Mouse (Mus musculus) intestine, embryonic 16.5 days (tissue): ENCODE measurements around the gene Nup98. TPM values are rescaled to one million over a fixed set of nuclear protein-coding genes. Genes with fewer than 3 reads are reported as not detected.

Source experiments
- ATAC-seq: fragments of 200-750 bp; cut with Nextera tagmentation; 2 replicates; pipeline ENCODE4 v1.8.0; 2017; ENCODE audit warnings: moderate TSS enrichment, moderate library complexity
- H3K27ac ChIP-seq: fragments of 300-500 bp; sonication (generic); 2 replicates; pipeline ENCODE4 v1.5.1; 2014; ENCODE audit warnings: mild to moderate bottlenecking, low read length
- H3K27me3 ChIP-seq: fragments of 300-500 bp; sonication (generic); replicated peaks from 2 replicates; pipeline ENCODE4 v1.6.1; 2014; ENCODE audit warnings: low read length, control low read depth, mixed read lengths; ENCODE audit not compliant: control insufficient read depth, insufficient read depth
- H3K36me3 ChIP-seq: fragments of 300-500 bp; sonication (generic); 2 replicates; pipeline ENCODE4 v1.6.1; 2014; ENCODE audit warnings: low read length, control low read depth; ENCODE audit not compliant: control insufficient read depth, insufficient read depth
- H3K4me1 ChIP-seq: fragments of 300-500 bp; sonication (generic); 2 replicates; pipeline ENCODE4 v1.6.1; 2014; ENCODE audit warnings: low read length, control low read depth, mixed read lengths; ENCODE audit not compliant: control insufficient read depth, insufficient read depth
- H3K4me2 ChIP-seq: fragments of 300-500 bp; sonication (generic); 2 replicates; pipeline ENCODE4 v1.6.1; 2014; ENCODE audit warnings: low read depth, low read length, control low read depth
- H3K4me3 ChIP-seq: fragments of 300-500 bp; sonication (generic); 2 replicates; pipeline ENCODE4 v1.5.1; 2014; ENCODE audit warnings: mild to moderate bottlenecking, low read length
- H3K9ac ChIP-seq: fragments of 300-500 bp; sonication (generic); 2 replicates; pipeline ENCODE4 v1.6.1; 2014; ENCODE audit warnings: low read depth, low read length
- H3K9me3 ChIP-seq: fragments of 300-500 bp; sonication (generic); 2 replicates; pipeline ENCODE4 v1.6.1; 2016; ENCODE audit warnings: low read length, control low read depth; ENCODE audit not compliant: control insufficient read depth
- WGBS: fragments of 180-500 bp; shearing (Covaris S2); extraction: QIAGEN DNeasy Blood & Tissue Kit; methylation state at CpG from one replicate; pipeline ENCODE4 v1.1.7; 2014; 5-methylcytosine and 5-hydroxymethylcytosine counted together
- polyA plus RNA-seq: library from polyadenylated mRNA; unstranded; fragments of >200 nt; fragmentation: Nextera tagmentation; extraction: Ambion mirVana; gene quantifications from 2 replicates; pipeline ENCODE4 v1.2.1, GENCODE M21; 2015

Nup98 gene
- polyA plus RNA-seq, 1 experiment from 2014 or later, result 27.9 TPM

DNA sequence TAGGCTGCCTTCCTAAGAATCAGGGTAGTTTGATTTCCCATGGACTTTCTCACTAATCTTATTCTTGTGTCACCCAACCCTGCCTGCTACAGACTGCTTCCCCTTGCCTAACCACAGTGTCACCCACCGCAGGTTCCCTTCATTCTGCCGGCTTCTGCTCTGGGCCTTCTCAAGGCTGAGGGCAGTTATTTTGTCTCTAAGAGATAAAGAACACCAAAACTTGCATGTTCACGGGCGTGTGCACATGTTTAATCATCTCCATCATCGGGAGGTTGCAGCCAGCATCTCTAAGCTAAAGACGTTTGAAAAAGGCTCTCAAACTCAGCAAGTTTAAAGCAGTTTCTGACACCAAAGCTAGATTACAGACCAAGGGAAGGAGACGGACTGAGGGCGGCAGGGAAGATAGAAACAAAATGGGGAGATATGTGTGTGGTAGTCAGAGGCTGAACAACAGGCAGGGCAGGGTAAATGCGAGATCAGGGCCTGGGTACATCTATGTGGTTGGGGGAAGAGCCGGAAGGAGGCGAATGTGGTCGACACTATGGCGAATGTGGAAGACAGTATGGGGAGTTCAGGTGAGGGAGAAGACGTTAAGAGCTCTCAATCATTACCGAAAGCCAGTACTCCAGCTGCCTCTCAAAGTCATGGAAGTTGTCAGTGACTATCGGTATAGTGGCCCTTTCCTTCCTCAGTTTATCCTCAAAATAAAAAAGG lies 38.9 kb upstream of the Nup98 start:
- H3K27ac ChIP-seq, result peak overlapping the region; percentile 100
- ATAC-seq, result no peak
- H3K4me2 ChIP-seq, result peak overlapping the region; percentile 84
- H3K27me3 ChIP-seq, result no peaks in the 10 kb centered on the region
- H3K9me3 ChIP-seq, result no peaks in the 10 kb centered on the region
- peak overlapping the region; percentile 86 for H3K4me3 ChIP-seq
- WGBS, result 14% methylated on average over 16 of the region's 16 CpGs
- H3K36me3 ChIP-seq, result no peaks in the 10 kb centered on the region
- H3K9ac ChIP-seq, result peak overlapping the region; percentile 94
- H3K4me1 ChIP-seq, result peaks cover 55% of the 10 kb centered on the region

DNA sequence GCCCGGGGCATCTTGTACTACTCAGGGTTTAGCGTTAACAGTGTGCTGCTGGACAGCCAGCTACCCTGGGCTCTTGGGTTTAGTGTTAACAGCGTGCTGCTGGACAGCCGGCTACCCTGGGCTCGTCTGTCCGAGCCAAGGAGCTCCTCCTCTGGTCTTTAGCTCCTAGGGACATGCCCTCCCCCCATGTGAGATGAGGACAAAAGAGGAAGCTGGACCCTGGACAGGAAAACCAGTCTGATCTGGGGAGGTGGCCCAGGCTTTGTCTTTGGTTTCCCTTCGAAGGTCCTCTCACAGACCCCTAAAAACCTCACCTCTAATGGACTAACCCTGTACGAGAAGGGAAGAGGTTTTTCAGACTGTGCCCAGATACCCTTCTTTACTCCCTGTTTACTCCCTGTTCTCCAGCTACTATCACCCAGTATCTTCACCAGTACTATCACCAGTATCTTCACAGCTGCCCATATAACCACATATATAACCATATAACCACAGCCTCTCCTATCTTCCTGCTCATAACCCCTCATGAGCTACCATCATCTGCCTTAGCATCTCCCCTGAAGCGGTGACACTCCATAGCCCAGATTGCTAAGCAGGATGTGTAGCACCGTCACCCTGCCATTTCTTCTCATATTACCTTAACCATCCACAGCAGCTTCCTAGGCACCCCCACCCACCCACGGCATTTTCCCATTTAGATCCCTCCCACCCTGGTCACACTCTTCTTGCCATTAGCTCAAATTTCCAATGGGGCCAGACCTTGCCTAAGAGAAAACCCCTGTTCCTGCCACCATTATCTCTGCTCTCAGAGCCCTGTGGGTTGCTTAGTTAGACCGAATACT lies 37.2 kb upstream of the Nup98 start:
- peak overlapping the region; percentile 4; the same call in 1 of the 2 replicates for H3K4me3 ChIP-seq
- H3K36me3 ChIP-seq, result no peaks in the 10 kb centered on the region
- H3K27me3 ChIP-seq, result no peaks in the 10 kb centered on the region
- no peak for ATAC-seq
- H3K9me3 ChIP-seq, result no peaks in the 10 kb centered on the region
- H3K4me1 ChIP-seq, result peaks cover 70% of the 10 kb centered on the region
- peak overlapping the region; percentile 31; the same call in 1 of the 2 replicates for H3K27ac ChIP-seq
- WGBS, result 62% methylated on average over 12 of the region's 12 CpGs
- H3K4me2 ChIP-seq, result peak overlapping the region; percentile 84
- H3K9ac ChIP-seq, result peak overlapping the region; percentile 48; the same call in 1 of the 2 replicates

DNA sequence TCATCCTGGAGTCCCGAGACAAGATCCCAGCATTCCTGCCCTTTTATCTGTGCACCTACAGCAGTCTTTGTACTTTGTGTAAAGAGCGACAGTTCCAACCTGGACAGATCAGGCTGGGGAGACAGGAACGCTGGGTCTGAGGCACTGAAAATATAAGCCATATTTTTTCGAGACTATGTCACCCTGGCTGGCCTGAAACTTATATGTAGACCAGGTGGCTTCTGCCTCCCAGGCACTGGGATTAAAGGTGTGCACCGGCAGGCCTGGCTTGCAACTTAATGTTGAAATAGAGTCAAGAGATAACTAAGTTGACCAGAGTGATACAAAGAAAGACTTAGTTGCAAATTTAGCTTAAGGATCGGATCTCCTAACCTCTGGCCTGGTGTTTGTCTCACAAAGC lies 36.3 kb upstream of the Nup98 start:
- WGBS, result 44% methylated on average over 6 of the region's 6 CpGs
- H3K27ac ChIP-seq, result peak overlapping the region; percentile 31
- peak overlapping the region; percentile 84; the same call in 1 of the 2 replicates for H3K4me2 ChIP-seq
- no peaks in the 10 kb centered on the region for H3K9me3 ChIP-seq
- ATAC-seq, result no peak
- no peaks in the 10 kb centered on the region for H3K27me3 ChIP-seq
- peaks cover 71% of the 10 kb centered on the region for H3K4me1 ChIP-seq
- peak overlapping the region; percentile 14; the same call in 1 of the 2 replicates for H3K9ac ChIP-seq
- H3K36me3 ChIP-seq, result no peaks in the 10 kb centered on the region
- no peak overlapping the region for H3K4me3 ChIP-seq

DNA sequence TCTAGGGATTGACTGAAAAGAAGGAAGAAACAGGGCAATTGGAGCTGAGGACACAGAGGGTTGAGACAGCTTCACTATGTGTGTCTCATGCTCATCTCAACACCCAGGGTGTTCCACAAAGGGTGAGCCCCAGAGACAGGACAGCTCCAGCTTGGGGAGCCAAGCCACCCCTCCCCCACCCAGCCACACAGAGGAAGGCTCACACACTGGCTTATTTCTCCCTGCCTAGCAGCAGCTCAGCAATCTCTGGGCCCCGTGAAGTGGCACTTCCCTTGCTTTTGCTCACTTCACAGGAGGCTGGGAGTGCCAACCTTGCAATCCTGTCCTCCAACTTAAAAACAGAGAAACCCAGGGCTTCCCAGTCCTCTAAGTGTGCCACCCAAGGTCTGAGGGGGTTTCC lies 35.8 kb upstream of the Nup98 start:
- no peak for ATAC-seq
- Histone ChIP-seq H3K27ac (peak overlapping the region; percentile 31), H3K9ac (peak overlapping the region; percentile 14; the same call in 1 of the 2 replicates), H3K36me3 (0 out of 2 replicates have a peak, but pooled peaks cover 5% of the 10 kb centered on the region), H3K4me3 (no peak overlapping the region), H3K9me3 (no peaks in the 10 kb centered on the region), H3K27me3 (no peaks in the 10 kb centered on the region), H3K4me2 (0 out of 2 replicates have a peak overlapping the region, but pooled peaks have one; percentile 84), H3K4me1 (peaks cover 69% of the 10 kb centered on the region)
- 0% methylated on average over 1 of the region's 1 CpGs for WGBS

DNA sequence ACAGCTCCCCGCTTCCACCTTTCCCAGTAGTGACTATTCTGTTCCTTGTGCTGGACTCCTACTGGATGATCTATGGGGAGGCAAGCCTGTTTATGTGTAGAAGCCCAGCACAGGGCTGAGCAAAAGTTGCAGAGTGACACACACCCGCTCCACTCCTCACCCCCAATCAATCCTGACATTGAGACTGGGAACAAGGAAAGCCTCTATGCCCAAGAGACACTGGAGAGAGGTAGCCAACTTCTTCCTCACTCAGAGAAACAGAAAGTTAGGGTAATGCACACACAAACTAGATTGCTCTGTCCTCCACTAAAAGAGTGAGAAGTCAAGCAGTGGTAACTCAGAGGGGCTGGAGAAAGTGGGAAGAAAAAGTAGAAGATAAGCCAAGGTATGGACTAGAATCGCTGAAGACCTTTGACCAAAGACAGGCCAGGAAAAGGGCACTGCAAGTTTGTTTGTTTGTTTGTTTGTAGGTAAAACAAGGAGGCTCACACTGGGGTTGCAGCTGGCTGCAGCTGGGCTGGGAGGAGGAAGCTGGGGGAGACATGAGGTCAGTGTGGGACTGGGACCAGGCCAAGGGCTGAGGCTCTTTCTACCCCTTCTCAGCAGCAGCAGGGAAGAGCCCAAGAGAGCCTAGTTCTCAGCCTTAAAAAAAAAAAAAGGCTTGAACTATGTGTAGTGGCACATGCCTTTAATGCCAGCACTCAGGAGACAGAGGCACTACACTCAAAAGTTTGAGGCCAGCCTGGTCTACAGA lies 35.0 kb upstream of the Nup98 start:
- no peak overlapping the region for H3K4me2 ChIP-seq
- peak; percentile 4; the same call in 1 of the 2 replicates for ATAC-seq
- H3K27ac ChIP-seq, result peak overlapping the region; percentile 53
- H3K4me3 ChIP-seq, result no peak overlapping the region
- H3K4me1 ChIP-seq, result peaks cover 69% of the 10 kb centered on the region
- WGBS, result 69% methylated on average over 3 of the region's 3 CpGs
- H3K27me3 ChIP-seq, result no peaks in the 10 kb centered on the region
- H3K36me3 ChIP-seq, result 0 out of 2 replicates have a peak, but pooled peaks cover 6% of the 10 kb centered on the region
- no peaks in the 10 kb centered on the region for H3K9me3 ChIP-seq
- no peak overlapping the region for H3K9ac ChIP-seq

DNA sequence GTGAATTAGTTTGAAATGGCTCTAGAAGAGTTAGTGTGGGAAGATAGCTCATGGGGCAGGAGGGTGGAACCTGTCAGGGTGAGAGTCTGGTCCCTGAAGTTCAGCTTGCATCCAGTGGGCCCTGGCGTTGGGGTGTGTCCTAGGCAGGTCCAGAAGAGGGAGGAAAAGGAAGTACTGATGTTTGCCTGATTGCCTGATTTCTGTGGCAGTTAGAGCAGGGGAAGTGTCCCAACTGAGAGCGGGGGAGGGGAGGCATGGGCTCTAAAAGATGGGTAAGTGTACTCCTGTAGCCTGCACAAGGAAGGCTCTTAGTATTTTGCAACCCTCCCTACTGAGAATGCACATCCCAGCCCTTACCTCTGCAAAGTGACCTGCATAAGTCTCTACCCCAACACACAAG lies 33.9 kb upstream of the Nup98 start:
- Histone ChIP-seq H3K27ac (peak overlapping the region; percentile 78), H3K9ac (no peak overlapping the region), H3K27me3 (no peaks in the 10 kb centered on the region), H3K9me3 (no peaks in the 10 kb centered on the region), H3K4me2 (no peak overlapping the region), H3K36me3 (0 out of 2 replicates have a peak, but pooled peaks cover 9% of the 10 kb centered on the region), H3K4me3 (no peak overlapping the region), H3K4me1 (peaks cover 68% of the 10 kb centered on the region)
- 68% methylated on average over 2 of the region's 2 CpGs for WGBS
- peak; percentile 16; the same call in 1 of the 2 replicates for ATAC-seq

DNA sequence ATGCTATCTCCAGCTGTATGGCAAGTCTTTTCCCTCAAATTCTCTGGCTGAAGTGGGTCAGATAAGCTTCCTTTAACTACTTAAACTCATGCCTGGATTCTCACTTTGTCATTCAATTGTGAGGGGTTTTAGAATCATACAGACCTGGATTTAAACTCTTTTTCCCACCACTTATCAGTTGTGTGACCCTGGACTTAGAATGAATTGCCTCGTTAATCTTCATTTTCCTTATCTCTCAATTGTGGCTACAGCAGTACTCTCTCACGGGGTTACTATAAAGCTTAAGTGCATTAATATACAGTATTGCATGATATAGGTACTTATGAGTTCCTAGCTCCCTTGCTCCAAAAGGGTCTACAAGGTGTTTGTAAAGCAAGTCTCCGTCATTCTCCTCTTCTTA lies 32.9 kb upstream of the Nup98 start:
- peaks cover 59% of the 10 kb centered on the region for H3K4me1 ChIP-seq
- H3K36me3 ChIP-seq, result 0 out of 2 replicates have a peak, but pooled peaks cover 9% of the 10 kb centered on the region
- ATAC-seq, result peak; percentile 37
- H3K27me3 ChIP-seq, result no peaks in the 10 kb centered on the region
- H3K9me3 ChIP-seq, result no peaks in the 10 kb centered on the region
- no peak overlapping the region for H3K9ac ChIP-seq
- 62% methylated on average over 3 of the region's 3 CpGs for WGBS
- H3K4me2 ChIP-seq, result no peak overlapping the region
- no peak overlapping the region for H3K4me3 ChIP-seq
- peak overlapping the region; percentile 30 for H3K27ac ChIP-seq

DNA sequence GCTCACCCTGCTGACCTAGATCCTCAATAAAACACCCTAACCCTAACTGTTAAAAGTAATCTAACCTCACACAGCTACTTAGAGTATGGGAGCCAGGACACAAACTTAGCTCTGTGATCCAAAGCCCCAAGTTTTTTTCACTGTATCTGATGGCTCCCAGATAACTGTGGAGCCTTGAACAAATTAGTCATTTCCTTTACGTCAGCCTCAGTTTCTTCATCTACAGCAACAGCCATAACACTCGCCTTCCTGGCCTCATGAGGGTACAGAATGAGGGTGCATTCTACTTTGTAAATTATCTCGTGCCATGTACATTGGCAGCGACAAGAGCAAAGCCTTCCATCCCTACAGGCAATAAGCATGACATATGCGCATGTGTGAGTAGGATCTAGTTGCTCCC lies 32.4 kb upstream of the Nup98 start:
- H3K36me3 ChIP-seq, result 0 out of 2 replicates have a peak, but pooled peaks cover 11% of the 10 kb centered on the region
- no peak overlapping the region for H3K9ac ChIP-seq
- H3K4me3 ChIP-seq, result no peak overlapping the region
- no peaks in the 10 kb centered on the region for H3K27me3 ChIP-seq
- H3K4me1 ChIP-seq, result peaks cover 53% of the 10 kb centered on the region
- no peaks in the 10 kb centered on the region for H3K9me3 ChIP-seq
- H3K27ac ChIP-seq, result peak overlapping the region; percentile 30
- 79% methylated on average over 5 of the region's 5 CpGs for WGBS
- no peak for ATAC-seq
- no peak overlapping the region for H3K4me2 ChIP-seq
